Mouse (Mus musculus) thymus, adult 2 months (tissue): ENCODE data around the gene Mrpl38.
A peak's percentile ranks its signal among the peaks of the same experiment; 100 is the strongest.

Experiments
- CTCF ChIP-seq: fragments of 200-500 bp; IDR thresholded peaks from 2 replicates; pipeline ENCODE4 v1.5.1; 2012; ENCODE audit warnings: mild to moderate bottlenecking, control low read depth, low read length, moderate library complexity, borderline replicate concordance; ENCODE audit not compliant: control insufficient read depth, poor library complexity, insufficient read depth; ENCODE audit errors: extremely low read depth
- POLR2A ChIP-seq: fragments of 200-500 bp; IDR thresholded peaks from 2 replicates; pipeline ENCODE4 v1.6.1; 2012; ENCODE audit warnings: mild to moderate bottlenecking, low read length, control low read depth, moderate library complexity; ENCODE audit not compliant: control insufficient read depth, poor library complexity, insufficient read depth; ENCODE audit errors: extremely low read depth

GRCm38 (mm10) chr11:116130488-116131205 lies 8.0 kb downstream of the Mrpl38 start, which contains the start of gene Trim65:
- TF ChIP-seq CTCF (peak; percentile 93), POLR2A (no peak)
